Mouse (Mus musculus) kidney, embryonic 15.5 days (tissue): ENCODE results near the gene Slc25a16. TPM values are rescaled to one million over a fixed set of nuclear protein-coding genes. Genes with fewer than 3 reads are reported as not detected.

Source experiments
- ATAC-seq: fragments of 200-750 bp; cut with Nextera tagmentation; replicated peaks from 2 replicates; pipeline ENCODE4 v1.8.0; 2017; ENCODE audit warnings: moderate TSS enrichment; ENCODE audit not compliant: low FRiP score
- H3K27ac ChIP-seq: fragments of 300-500 bp; sonication (generic); 2 replicates; pipeline ENCODE4 v1.5.1; 2015; ENCODE audit warnings: mild to moderate bottlenecking, inconsistent platforms
- H3K27me3 ChIP-seq: fragments of 300-500 bp; sonication (generic); 2 replicates; pipeline ENCODE4 v1.6.1; 2015; ENCODE audit warnings: inconsistent platforms
- H3K36me3 ChIP-seq: fragments of 300-500 bp; sonication (generic); 2 replicates; pipeline ENCODE4 v1.6.1; 2015; ENCODE audit warnings: inconsistent platforms
- H3K4me1 ChIP-seq: fragments of 300-500 bp; sonication (generic); 2 replicates; pipeline ENCODE4 v1.6.1; 2015; ENCODE audit warnings: inconsistent platforms
- H3K4me2 ChIP-seq: fragments of 300-500 bp; sonication (generic); 2 replicates; pipeline ENCODE4 v1.6.1; 2015; ENCODE audit warnings: moderate library complexity, mild to moderate bottlenecking, inconsistent platforms
- H3K4me3 ChIP-seq: fragments of 300-500 bp; sonication (generic); replicated peaks from 2 replicates; pipeline ENCODE4 v1.5.1; 2015; ENCODE audit warnings: mild to moderate bottlenecking, inconsistent platforms
- H3K9ac ChIP-seq: fragments of 300-500 bp; sonication (generic); 2 replicates; pipeline ENCODE4 v1.6.1; 2015; ENCODE audit warnings: mild to moderate bottlenecking, inconsistent platforms
- H3K9me3 ChIP-seq: fragments of 300-500 bp; sonication (generic); replicated peaks from 2 replicates; pipeline ENCODE4 v1.6.1; 2016; ENCODE audit warnings: inconsistent platforms
- WGBS: fragments of 180-500 bp; shearing (Covaris S2); methylation state at CpG from one replicate; pipeline ENCODE4 v1.1.7; 2015; ENCODE audit warnings: mixed read lengths; 5-methylcytosine and 5-hydroxymethylcytosine counted together
- polyA plus RNA-seq: library from polyadenylated mRNA; unstranded; fragments of >200 nt; fragmentation: Nextera tagmentation; extraction: Ambion mirVana; gene quantifications from 2 replicates; pipeline ENCODE4 v1.2.1, GENCODE M21; 2015

Gene Slc25a16
- 15.0 and 15.8 TPM in 2 replicates for polyA plus RNA-seq

- peak within 1 kb of the TSS; percentile 96 for H3K9ac ChIP-seq
- peak within 1 kb of the TSS; percentile 91 for H3K27ac ChIP-seq
- peak within 1 kb of the TSS; percentile 100 for H3K4me3 ChIP-seq
- H3K27me3 ChIP-seq, result no peaks in the 10 kb centered on the region
- H3K4me1 ChIP-seq, result peaks cover 16% of the 10 kb centered on the region
- WGBS, result 4% methylated on average over 50 of the region's 50 CpGs
- H3K36me3 ChIP-seq, result no peaks in the 10 kb centered on the region
- peak within 1 kb of the TSS; percentile 90 for H3K4me2 ChIP-seq
- ATAC-seq, result peak; percentile 99
- no peaks in the 10 kb centered on the region for H3K9me3 ChIP-seq
Observed at GRCm38 (mm10) chr10:62919925-62920765, at the start of gene Slc25a16. Gene Slc25a16, plus strand, starts transcription at chr10:62920633.

- Histone ChIP-seq H3K27me3 (no peaks in the 10 kb centered on the region), H3K4me3 (no peak overlapping the region), H3K9me3 (no peaks in the 10 kb centered on the region), H3K4me2 (no peak overlapping the region), H3K36me3 (peaks cover 26% of the 10 kb centered on the region), H3K27ac (no peak overlapping the region), H3K9ac (no peak overlapping the region), H3K4me1 (no peaks in the 10 kb centered on the region)
- WGBS, result 84% methylated on average over 4 of the region's 4 CpGs
- no peak for ATAC-seq
Observed at GRCm38 (mm10) chr10:62874828-62875227, 45.6 kb upstream of the Slc25a16 start.

- no peak overlapping the region for H3K4me2 ChIP-seq
- H3K9me3 ChIP-seq, result no peaks in the 10 kb centered on the region
- no peak overlapping the region for H3K9ac ChIP-seq
- H3K4me1 ChIP-seq, result no peaks in the 10 kb centered on the region
- no peak overlapping the region for H3K27ac ChIP-seq
- 78% methylated on average over 4 of the region's 4 CpGs for WGBS
- ATAC-seq, result no peak
- peaks cover 26% of the 10 kb centered on the region for H3K36me3 ChIP-seq
- H3K27me3 ChIP-seq, result no peaks in the 10 kb centered on the region
- no peak overlapping the region for H3K4me3 ChIP-seq
Observed at GRCm38 (mm10) chr10:62875565-62875964, 44.9 kb upstream of the Slc25a16 start.

- Histone ChIP-seq H3K4me1 (no peaks in the 10 kb centered on the region), H3K9ac (no peak overlapping the region), H3K9me3 (no peaks in the 10 kb centered on the region), H3K36me3 (peaks cover 26% of the 10 kb centered on the region), H3K27ac (no peak overlapping the region), H3K4me2 (no peak overlapping the region), H3K4me3 (no peak overlapping the region), H3K27me3 (no peaks in the 10 kb centered on the region)
- 87% methylated on average over 13 of the region's 13 CpGs for WGBS
- ATAC-seq, result no peak
Observed at GRCm38 (mm10) chr10:62878056-62878455, 42.4 kb upstream of the Slc25a16 start.

- Histone ChIP-seq H3K9ac (no peak overlapping the region), H3K9me3 (no peaks in the 10 kb centered on the region), H3K4me1 (peaks cover 9% of the 10 kb centered on the region), H3K4me3 (no peak overlapping the region), H3K4me2 (no peak overlapping the region), H3K27ac (no peak overlapping the region), H3K36me3 (peaks cover 26% of the 10 kb centered on the region), H3K27me3 (peaks cover 3% of the 10 kb centered on the region; the same call in 1 of the 2 replicates)
- no peak for ATAC-seq
- WGBS, result 50% methylated on average over 5 of the region's 5 CpGs
Observed at GRCm38 (mm10) chr10:62881211-62881610, 39.2 kb upstream of the Slc25a16 start.

GRCm38 (mm10) chr10:62883933-62884372 is 36.5 kb upstream of the Slc25a16 start:
- Histone ChIP-seq H3K4me1 (peaks cover 9% of the 10 kb centered on the region), H3K4me3 (no peak overlapping the region), H3K36me3 (peaks cover 9% of the 10 kb centered on the region), H3K27me3 (peaks cover 3% of the 10 kb centered on the region; the same call in 1 of the 2 replicates), H3K4me2 (peak overlapping the region; percentile 20), H3K9ac (no peak overlapping the region), H3K9me3 (no peaks in the 10 kb centered on the region), H3K27ac (no peak overlapping the region)
- no peak for ATAC-seq
- 19% methylated on average over 9 of the region's 9 CpGs for WGBS

- WGBS, result 49% methylated on average over 1 of the region's 1 CpGs
- no peak for ATAC-seq
- no peak overlapping the region for H3K4me3 ChIP-seq
- no peak overlapping the region for H3K4me2 ChIP-seq
- no peak overlapping the region for H3K27ac ChIP-seq
- peaks cover 3% of the 10 kb centered on the region; the same call in 1 of the 2 replicates for H3K27me3 ChIP-seq
- H3K36me3 ChIP-seq, result peaks cover 3% of the 10 kb centered on the region
- H3K9ac ChIP-seq, result no peak overlapping the region
- peaks cover 9% of the 10 kb centered on the region for H3K4me1 ChIP-seq
- H3K9me3 ChIP-seq, result no peaks in the 10 kb centered on the region
Observed at GRCm38 (mm10) chr10:62884517-62884916, 35.9 kb upstream of the Slc25a16 start.

- H3K27me3 ChIP-seq, result peaks cover 3% of the 10 kb centered on the region; the same call in 1 of the 2 replicates
- peak overlapping the region; percentile 66 for H3K4me3 ChIP-seq
- peaks cover 9% of the 10 kb centered on the region for H3K4me1 ChIP-seq
- H3K36me3 ChIP-seq, result no peaks in the 10 kb centered on the region
- H3K9me3 ChIP-seq, result no peaks in the 10 kb centered on the region
- peak overlapping the region; percentile 51; the same call in 1 of the 2 replicates for H3K9ac ChIP-seq
- no peak overlapping the region for H3K27ac ChIP-seq
- 28% methylated on average over 10 of the region's 10 CpGs for WGBS
- ATAC-seq, result no peak
- peak overlapping the region; percentile 97 for H3K4me2 ChIP-seq
Observed at GRCm38 (mm10) chr10:62885460-62885859, 35.0 kb upstream of the Slc25a16 start.

GRCm38 (mm10) chr10:62885969-62886798 is 34.2 kb upstream of the Slc25a16 start:
- ATAC-seq, result peak; percentile 50
- Histone ChIP-seq H3K27me3 (peaks cover 3% of the 10 kb centered on the region; the same call in 1 of the 2 replicates), H3K9ac (peak overlapping the region; percentile 51), H3K9me3 (no peaks in the 10 kb centered on the region), H3K36me3 (no peaks in the 10 kb centered on the region), H3K4me2 (peak overlapping the region; percentile 97), H3K4me3 (peak overlapping the region; percentile 66), H3K4me1 (peaks cover 9% of the 10 kb centered on the region), H3K27ac (peak overlapping the region; percentile 57)
- under 1% methylated on average over 38 of the region's 38 CpGs for WGBS

GRCm38 (mm10) chr10:62886799-62887591 is 33.4 kb upstream of the Slc25a16 start:
- H3K27ac ChIP-seq, result peak overlapping the region; percentile 57
- peaks cover 9% of the 10 kb centered on the region for H3K4me1 ChIP-seq
- no peaks in the 10 kb centered on the region for H3K36me3 ChIP-seq
- ATAC-seq, result peak; percentile 93
- peaks cover 3% of the 10 kb centered on the region; the same call in 1 of the 2 replicates for H3K27me3 ChIP-seq
- under 1% methylated on average over 56 of the region's 56 CpGs for WGBS
- peak overlapping the region; percentile 51 for H3K9ac ChIP-seq
- H3K9me3 ChIP-seq, result no peaks in the 10 kb centered on the region
- peak overlapping the region; percentile 66 for H3K4me3 ChIP-seq
- H3K4me2 ChIP-seq, result peak overlapping the region; percentile 97

- Histone ChIP-seq H3K27ac (no peak overlapping the region), H3K4me1 (no peaks in the 10 kb centered on the region; the same call in 1 of the 2 replicates), H3K27me3 (no peaks in the 10 kb centered on the region), H3K9ac (no peak overlapping the region), H3K9me3 (no peaks in the 10 kb centered on the region), H3K4me2 (no peak overlapping the region), H3K4me3 (no peak overlapping the region), H3K36me3 (no peaks in the 10 kb centered on the region)
- ATAC-seq, result no peak
- WGBS, result 80% methylated on average over 3 of the region's 3 CpGs
Observed at GRCm38 (mm10) chr10:62891025-62891424, 29.4 kb upstream of the Slc25a16 start.
